Mouse (Mus musculus) liver, adult 2 months (tissue): ENCODE results near the gene Gm8439. TPM values are rescaled to one million over a fixed set of nuclear protein-coding genes. Genes with fewer than 3 reads are reported as not detected.
A peak's percentile ranks its signal among the peaks of the same experiment; 100 is the strongest.

Experiments used
- DNase-seq: peaks from one replicate; pipeline ENCODE4 v3.0.0-alpha.2; 2011; ENCODE audit warnings: low read depth, low spot score; ENCODE audit errors: extremely low read depth
- H3K27ac ChIP-seq: fragments of 200-500 bp; replicated peaks from 2 replicates; pipeline ENCODE4 v1.5.1; 2012; ENCODE audit warnings: low read depth, mild to moderate bottlenecking, control low read depth, inconsistent platforms, low read length; ENCODE audit not compliant: insufficient read depth
- H3K27me3 ChIP-seq: fragments of 200-500 bp; 2 replicates; pipeline ENCODE4 v1.6.1; 2012; ENCODE audit warnings: mild to moderate bottlenecking, moderate library complexity, low read length, inconsistent platforms; ENCODE audit not compliant: control insufficient read depth, insufficient read depth
- H3K36me3 ChIP-seq: fragments of 200-500 bp; 2 replicates; pipeline ENCODE4 v1.6.1; 2012; ENCODE audit warnings: low read length, inconsistent platforms; ENCODE audit not compliant: control insufficient read depth, insufficient read depth
- H3K4me1 ChIP-seq: fragments of 200-500 bp; 2 replicates; pipeline ENCODE4 v1.6.1; 2011; ENCODE audit warnings: low read length; ENCODE audit not compliant: control insufficient read depth, insufficient read depth
- H3K4me3 ChIP-seq: fragments of 200-500 bp; 2 replicates; pipeline ENCODE4 v1.5.1; 2011; ENCODE audit warnings: low read depth, mild to moderate bottlenecking, control low read depth, low read length, moderate library complexity; ENCODE audit not compliant: insufficient read depth
- H3K79me2 ChIP-seq: fragments of 200-500 bp; 2 replicates; pipeline ENCODE4 v1.6.1; 2012; ENCODE audit warnings: inconsistent platforms, mild to moderate bottlenecking, low read length, moderate library complexity; ENCODE audit not compliant: control insufficient read depth, insufficient read depth
- H3K9ac ChIP-seq: fragments of 200-500 bp; 2 replicates; pipeline ENCODE4 v1.6.1; 2012; ENCODE audit warnings: low read depth, mild to moderate bottlenecking, control low read depth, inconsistent platforms, low read length
- CTCF ChIP-seq: fragments of 200-500 bp; IDR thresholded peaks from 2 replicates; pipeline ENCODE4 v1.5.1; 2011; ENCODE audit warnings: low read depth, low read length, control low read depth
- POLR2A ChIP-seq: fragments of 200-500 bp; IDR thresholded peaks from 2 replicates; pipeline ENCODE4 v1.6.1; 2011; ENCODE audit warnings: low read length, control low read depth; ENCODE audit not compliant: insufficient read depth; ENCODE audit errors: extremely low read depth
- WGBS: fragments of 180-500 bp; shearing (Covaris S2); methylation state at CpG from one replicate; pipeline ENCODE4 v1.1.7; 2018; 5-methylcytosine and 5-hydroxymethylcytosine counted together
- polyA plus RNA-seq: library from polyadenylated mRNA; depleted of rRNA; stranded (reverse); fragments of >200 nt; gene quantifications from 2 replicates; pipeline ENCODE4 v1.2.3, GENCODE M21; 2012; rRNA removed
- total RNA-seq: library from RNA; depleted of rRNA; stranded (reverse); fragments of >200 nt; gene quantifications from 2 replicates; pipeline ENCODE4 v1.2.3, GENCODE M21; 2014; rRNA removed

Gene Gm8439
- total and polyA plus RNA-seq, 2 experiments: not detected

DNA sequence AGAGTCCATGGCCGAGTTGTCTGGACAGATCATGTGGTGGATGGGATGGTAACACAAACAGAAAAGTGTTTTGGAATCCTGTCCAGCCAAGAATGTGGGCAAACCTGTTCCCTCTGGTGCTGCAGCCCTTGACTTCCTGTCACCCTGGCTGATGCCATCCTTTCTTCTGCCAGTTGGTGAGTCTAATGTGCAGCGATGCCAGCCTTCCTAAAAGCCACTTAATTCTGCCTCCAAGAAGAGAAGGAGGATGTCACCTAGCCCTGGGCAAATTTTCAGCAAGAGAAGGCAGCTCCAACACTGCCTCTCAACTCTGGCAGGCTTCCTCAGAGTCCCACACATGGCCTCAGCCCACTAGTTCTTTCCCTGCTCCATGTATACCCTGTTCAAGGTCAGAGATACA lies 46.8 kb downstream of the Gm8439 start:
- no peaks in the 10 kb centered on the region for H3K4me1 ChIP-seq
- no peak for TF ChIP-seq CTCF
- no peak for TF ChIP-seq POLR2A

DNA sequence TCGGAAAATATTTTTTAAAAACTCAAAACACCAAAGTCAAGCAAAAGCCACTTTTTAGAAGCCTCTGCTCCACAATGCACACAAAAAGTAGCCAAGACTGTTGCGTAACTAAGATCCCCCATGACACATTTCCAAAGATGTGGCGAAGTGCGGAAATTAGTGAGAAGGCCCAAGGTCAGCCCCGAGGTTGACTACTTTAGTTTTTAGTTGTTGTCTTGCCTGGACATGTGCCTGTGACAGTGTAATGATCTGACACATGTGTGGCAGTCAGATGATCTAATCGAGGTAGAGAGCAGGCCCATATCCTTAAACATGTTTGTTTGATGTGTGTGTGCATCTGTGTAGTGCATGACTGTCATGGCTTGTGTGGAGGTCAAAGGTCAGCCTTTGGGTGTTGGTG lies 53.4 kb downstream of the Gm8439 start:
- H3K4me3 ChIP-seq: no peak overlapping the region
- H3K27me3 ChIP-seq: no peaks in the 10 kb centered on the region
- no peaks in the 10 kb centered on the region for H3K4me1 ChIP-seq
- no peak for DNase-seq
- no peak overlapping the region for H3K9ac ChIP-seq
- 88% methylated on average over 6 of the region's 6 CpGs for WGBS
- H3K27ac ChIP-seq: no peak overlapping the region
- no peaks in the 10 kb centered on the region for H3K79me2 ChIP-seq
- TF ChIP-seq CTCF (no peak), POLR2A (no peak)
- no peaks in the 10 kb centered on the region for H3K36me3 ChIP-seq

More for the DNA sequence above, 46.8 kb downstream of the Gm8439 start:
- H3K27ac ChIP-seq: no peak overlapping the region
- no peaks in the 10 kb centered on the region for H3K27me3 ChIP-seq
- DNase-seq: no peak
- no peaks in the 10 kb centered on the region for H3K79me2 ChIP-seq
- H3K4me3 ChIP-seq: no peak overlapping the region
- no peak overlapping the region for H3K9ac ChIP-seq
- WGBS: 81% methylated on average over 2 of the region's 2 CpGs
- no peaks in the 10 kb centered on the region for H3K36me3 ChIP-seq

DNA sequence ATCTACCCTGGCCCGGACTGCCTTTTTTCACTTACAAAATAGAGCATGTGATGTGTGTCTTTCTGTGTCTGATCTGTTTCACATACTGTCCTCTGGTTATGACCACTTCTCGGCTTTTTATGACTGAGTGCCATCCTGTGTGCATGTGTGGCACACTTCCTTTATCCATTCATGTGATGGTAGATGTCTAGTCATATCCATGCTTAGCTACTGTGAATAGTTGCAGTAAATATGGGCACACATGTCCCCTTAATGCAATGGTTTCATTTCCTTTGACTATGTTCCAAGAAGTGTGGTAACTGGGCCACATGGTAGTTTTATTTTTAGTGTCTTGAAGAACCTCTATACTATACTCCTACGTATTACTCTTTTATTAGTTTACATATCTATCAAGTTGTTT lies 55.4 kb downstream of the Gm8439 start:
- 83% methylated on average over 3 of the region's 3 CpGs for WGBS

DNA sequence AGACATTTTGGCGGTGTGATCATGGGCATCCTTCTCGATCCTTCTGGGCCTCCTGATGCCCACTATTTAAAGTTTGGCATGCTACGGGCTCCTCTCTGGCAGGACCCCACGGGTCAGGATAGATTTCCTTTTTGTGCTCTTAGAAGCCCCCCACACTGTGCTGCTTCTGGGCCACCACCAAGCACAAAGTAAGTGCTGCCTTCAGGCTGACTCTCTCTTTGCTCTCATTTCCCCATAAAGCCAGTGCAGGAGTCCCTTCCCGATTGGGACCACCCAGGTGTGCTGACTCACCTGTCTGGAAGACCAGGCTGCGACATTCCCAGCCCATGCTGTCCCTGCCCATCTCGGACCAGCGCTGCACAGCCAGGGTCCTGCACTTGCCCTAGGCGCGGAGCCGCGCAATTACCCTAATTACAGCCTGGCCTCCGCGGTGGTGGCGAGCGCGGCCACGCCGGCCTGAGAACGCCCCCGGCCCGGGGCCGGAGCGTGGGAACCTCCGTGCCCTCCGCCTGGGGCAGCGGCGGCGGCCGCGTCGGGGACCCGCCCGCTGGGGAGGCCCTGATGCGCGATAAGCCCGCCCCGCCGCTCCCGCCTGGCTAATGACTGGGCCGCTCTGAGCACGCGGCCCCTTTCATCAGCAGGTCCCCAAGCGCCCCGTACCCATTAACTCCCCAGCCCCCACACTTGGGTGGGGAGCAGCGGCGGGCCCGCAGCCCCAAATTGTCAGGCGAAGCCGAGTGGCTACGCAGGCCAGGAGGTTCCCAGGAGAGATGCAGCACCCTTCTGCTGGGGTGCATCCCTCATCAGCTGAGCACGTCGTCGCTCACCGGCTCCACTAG lies 61.0 kb downstream of the Gm8439 start:
- H3K9ac ChIP-seq: 0 out of 2 replicates have a peak overlapping the region, but pooled peaks have one; percentile 26
- H3K27ac ChIP-seq: no peak overlapping the region
- DNase-seq: no peak
- 8% methylated on average over 55 of the region's 55 CpGs for WGBS
- TF ChIP-seq POLR2A (no peak), CTCF (no peak)
- H3K4me3 ChIP-seq: no peak overlapping the region; the same call in 1 of the 2 replicates
- H3K36me3 ChIP-seq: no peaks in the 10 kb centered on the region
- peaks cover 9% of the 10 kb centered on the region for H3K27me3 ChIP-seq
- H3K4me1 ChIP-seq: peaks cover 5% of the 10 kb centered on the region; the same call in 1 of the 2 replicates
- no peaks in the 10 kb centered on the region for H3K79me2 ChIP-seq

More for the DNA sequence above, 55.4 kb downstream of the Gm8439 start:
- TF ChIP-seq POLR2A (no peak), CTCF (no peak)
- no peaks in the 10 kb centered on the region for H3K36me3 ChIP-seq
- H3K4me1 ChIP-seq: no peaks in the 10 kb centered on the region
- H3K27ac ChIP-seq: no peak overlapping the region
- no peak overlapping the region for H3K4me3 ChIP-seq
- no peak for DNase-seq
- no peaks in the 10 kb centered on the region for H3K79me2 ChIP-seq
- H3K27me3 ChIP-seq: no peaks in the 10 kb centered on the region
- H3K9ac ChIP-seq: no peak overlapping the region

- H3K9ac ChIP-seq: no peak overlapping the region
- H3K27ac ChIP-seq: no peak overlapping the region
- no peak for DNase-seq
- peaks cover 5% of the 10 kb centered on the region; the same call in 1 of the 2 replicates for H3K4me1 ChIP-seq
- WGBS: 29% methylated on average over 7 of the region's 7 CpGs
- H3K27me3 ChIP-seq: peaks cover 9% of the 10 kb centered on the region
- H3K36me3 ChIP-seq: no peaks in the 10 kb centered on the region
- no peaks in the 10 kb centered on the region for H3K79me2 ChIP-seq
- no peak overlapping the region for H3K4me3 ChIP-seq
- TF ChIP-seq CTCF (no peak), POLR2A (no peak)
Observed at GRCm38 (mm10) chr4:120650208-120650592, 61.7 kb downstream of the Gm8439 start.

DNA sequence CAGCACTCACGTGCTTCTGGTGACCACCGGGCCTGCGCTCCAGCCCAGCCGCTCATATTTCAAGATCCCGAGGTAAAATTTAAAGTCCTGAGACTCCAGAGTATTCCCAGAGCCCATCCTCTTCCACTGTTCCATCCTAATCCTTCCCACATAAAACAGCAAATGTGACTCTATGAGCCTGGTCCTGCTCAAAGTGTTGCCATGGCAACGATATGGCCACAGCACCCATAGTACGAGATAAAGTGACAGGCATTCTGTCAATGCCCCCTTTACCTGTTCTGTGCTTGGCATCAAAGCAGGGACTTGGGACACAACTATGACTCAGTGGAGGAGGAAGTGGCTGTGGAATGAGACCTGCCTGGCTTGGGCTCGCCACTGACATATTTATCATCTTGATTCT lies 67.4 kb downstream of the Gm8439 start:
- 78% methylated on average over 8 of the region's 8 CpGs for WGBS
- H3K27ac ChIP-seq: no peak overlapping the region
- peaks cover 5% of the 10 kb centered on the region; the same call in 1 of the 2 replicates for H3K4me1 ChIP-seq
- DNase-seq: no peak
- H3K27me3 ChIP-seq: no peaks in the 10 kb centered on the region
- no peaks in the 10 kb centered on the region for H3K79me2 ChIP-seq
- H3K36me3 ChIP-seq: no peaks in the 10 kb centered on the region
- no peak overlapping the region for H3K4me3 ChIP-seq
- TF ChIP-seq CTCF: no peak
- no peak for TF ChIP-seq POLR2A
- no peak overlapping the region for H3K9ac ChIP-seq

Other genes starting within 250 kb of the Gm8439 start
- gene Scmh1, start 183.5 kb upstream of the Gm8439 start, total RNA-seq: 7.0 and 8.4 TPM in 2 replicates
- 6.5 and 8.1 TPM in 2 replicates for gene Scmh1, start 183.5 kb upstream of the Gm8439 start, polyA plus RNA-seq
- not detected in 2 replicates for gene Slfnl1, start 56.5 kb upstream of the Gm8439 start, total RNA-seq
- gene Slfnl1, start 56.5 kb upstream of the Gm8439 start, polyA plus RNA-seq: 0.11 TPM in 1 of 2 replicates, not detected in the other
- 1.8 and 2.6 TPM in 2 replicates for gene Ctps, start 18.5 kb upstream of the Gm8439 start, total RNA-seq
- gene Ctps, start 18.5 kb upstream of the Gm8439 start, polyA plus RNA-seq: 1.0 and 1.1 TPM in 2 replicates
- gene Cited4, start 77.8 kb downstream of the Gm8439 start, total RNA-seq: 0.09 and 0.27 TPM in 2 replicates
- gene Cited4, start 77.8 kb downstream of the Gm8439 start, polyA plus RNA-seq: 0.93 and 1.2 TPM in 2 replicates
- 0.28 and 0.34 TPM in 2 replicates for gene Kcnq4, start 159.9 kb downstream of the Gm8439 start, total RNA-seq
- gene Kcnq4, start 159.9 kb downstream of the Gm8439 start, polyA plus RNA-seq: 0.57 and 0.58 TPM in 2 replicates
- gene Nfyc, start 242.8 kb downstream of the Gm8439 start, total RNA-seq: 21.5 and 25.2 TPM in 2 replicates
- 70.3 and 73.6 TPM in 2 replicates for gene Nfyc, start 242.8 kb downstream of the Gm8439 start, polyA plus RNA-seq